Mouse (Mus musculus): Measurements from ENCODE around the gene Lzts3. TPM values are rescaled to one million over a fixed set of nuclear protein-coding genes. Genes with fewer than 3 reads are reported as not detected.

Lzts3 gene
- total and polyA plus RNA-seq, 3 experiments: 4.9 to 5.8 (median 5.1) TPM

GRCm38 (mm10) chr2:130677211-130677610 is 34.6 kb upstream of the Lzts3 start:
- Histone ChIP-seq H3K36me3 (ENCODE audit: control insufficient read depth, insufficient read depth, low read length) (no peaks in the 10 kb centered on the region), H3K27me3 (ENCODE audit: control insufficient read depth, insufficient read depth, low read length) (no peaks in the 10 kb centered on the region), H3K4me3 (no peak overlapping the region), H3K9ac (ENCODE audit: low read depth, low read length) (no peak overlapping the region), H3K27ac (no peak overlapping the region), H3K79me2 (replicated peaks; ENCODE audit: control insufficient read depth, insufficient read depth, low read length) (no peaks in the 10 kb centered on the region), H3K4me1 (ENCODE audit: control insufficient read depth, insufficient read depth, low read length) (no peaks in the 10 kb centered on the region)
- WGBS: 53% methylated on average over 10 of the region's 10 CpGs
- no peak for DNase-seq
- intact Hi-C loops (cut with DNase I): no loop called here
- no peak for TF ChIP-seq CTCF (IDR thresholded peaks at IDR 0.05)

GRCm38 (mm10) chr2:130667559-130667958 is 25.0 kb upstream of the Lzts3 start, which contains the start of gene Itpa:
Itpa (plus strand) TSS chr2:130667610.
- peaks cover 14% of the 10 kb centered on the region for H3K4me1 ChIP-seq (ENCODE audit: control insufficient read depth, insufficient read depth, low read length)
- peak within 1 kb of the TSS; percentile 90 for H3K27ac ChIP-seq
- no peaks in the 10 kb centered on the region for H3K36me3 ChIP-seq (ENCODE audit: control insufficient read depth, insufficient read depth, low read length)
- peak; percentile 87 to 91 for DNase-seq
- intact Hi-C loops (cut with DNase I): loop anchor here (10.0 kb wide), 1 partner anchor 243 kb away; the partner anchor contains the start of genes Pced1a and Vps16
- H3K9ac ChIP-seq (ENCODE audit: low read depth, low read length): peak within 1 kb of the TSS; percentile 81
- H3K27me3 ChIP-seq (ENCODE audit: control insufficient read depth, insufficient read depth, low read length): no peaks in the 10 kb centered on the region
- H3K4me3 ChIP-seq: peak within 1 kb of the TSS; percentile 60
- peak; percentile 71; the same call in 1 of the 2 replicates for TF ChIP-seq EP300 (IDR thresholded peaks at IDR 0.05; ENCODE audit: insufficient read depth, low read depth, low read length)
- TF ChIP-seq POLR2A (IDR thresholded peaks at IDR 0.05; ENCODE audit: insufficient read depth, low read depth, low read length): peak; percentile 87
- peak; percentile 68 for TF ChIP-seq CTCF (IDR thresholded peaks at IDR 0.05)
- 0% methylated on average over 31 of the region's 31 CpGs for WGBS
- H3K79me2 ChIP-seq (replicated peaks; ENCODE audit: control insufficient read depth, insufficient read depth, low read length): no peaks in the 10 kb centered on the region; the same call in none of the 2 replicates

GRCm38 (mm10) chr2:130664102-130664701 is 21.6 kb upstream of the Lzts3 start, which contains the start of gene Ddrgk1:
Ddrgk1 (minus strand) TSS chr2:130664659.
- TF ChIP-seq POLR2A (IDR thresholded peaks at IDR 0.05; ENCODE audit: insufficient read depth, low read depth, low read length) (peak; percentile 88), EP300 (IDR thresholded peaks at IDR 0.05; ENCODE audit: insufficient read depth, low read depth, low read length) (no peak), CTCF (IDR thresholded peaks at IDR 0.05) (peak; percentile 35)
- Histone ChIP-seq H3K79me2 (replicated peaks; ENCODE audit: control insufficient read depth, insufficient read depth, low read length) (no peaks in the 10 kb centered on the region; the same call in none of the 2 replicates), H3K36me3 (ENCODE audit: control insufficient read depth, insufficient read depth, low read length) (no peaks in the 10 kb centered on the region), H3K4me3 (peak within 1 kb of the TSS; percentile 80), H3K27ac (peak within 1 kb of the TSS; percentile 96), H3K4me1 (ENCODE audit: control insufficient read depth, insufficient read depth, low read length) (peaks cover 14% of the 10 kb centered on the region), H3K9ac (ENCODE audit: low read depth, low read length) (peak within 1 kb of the TSS; percentile 98), H3K27me3 (ENCODE audit: control insufficient read depth, insufficient read depth, low read length) (no peaks in the 10 kb centered on the region)
- intact Hi-C loops (cut with DNase I): loop anchor here (2.0 to 10.0 kb wide), 2 partner anchors 21 to 239 kb away; partner anchors contain the start of genes Lzts3, Pced1a and Vps16
- DNase-seq: peak; percentile 95 to 96
- under 1% methylated on average over 40 of the region's 40 CpGs for WGBS

DNA sequence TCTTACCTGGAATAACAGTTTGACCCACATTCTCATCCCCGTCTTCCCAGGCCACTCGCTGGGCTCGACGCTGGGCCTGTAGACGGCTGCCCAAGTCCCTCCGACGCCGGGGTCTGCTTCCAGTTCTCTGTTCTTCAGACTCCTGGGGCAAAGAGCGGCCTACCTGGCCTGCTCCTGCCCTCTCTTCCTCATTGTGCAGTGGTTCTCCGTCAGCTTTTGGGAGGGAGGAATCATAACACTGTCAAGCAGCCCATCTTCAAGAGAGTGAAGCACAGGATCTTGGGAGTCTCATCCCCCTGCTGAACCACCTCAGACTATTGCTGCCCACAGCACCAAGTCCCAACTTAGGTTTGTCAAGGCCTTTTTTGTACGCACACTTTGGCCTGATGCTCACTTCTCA is 20.7 kb upstream of the Lzts3 start:
- H3K27me3 ChIP-seq (ENCODE audit: control insufficient read depth, insufficient read depth, low read length): no peaks in the 10 kb centered on the region
- DNase-seq: no peak
- no peak overlapping the region for H3K9ac ChIP-seq (ENCODE audit: low read depth, low read length)
- WGBS: 89% methylated on average over 11 of the region's 11 CpGs
- intact Hi-C loops (cut with DNase I): loop anchor here (10.0 kb wide), 1 partner anchor 239 kb away; the partner anchor contains the start of genes Pced1a and Vps16
- H3K4me3 ChIP-seq: no peak overlapping the region; the same call in 1 of the 2 replicates
- no peaks in the 10 kb centered on the region for H3K36me3 ChIP-seq (ENCODE audit: control insufficient read depth, insufficient read depth, low read length)
- no peak overlapping the region for H3K27ac ChIP-seq
- H3K4me1 ChIP-seq (ENCODE audit: control insufficient read depth, insufficient read depth, low read length): peaks cover 13% of the 10 kb centered on the region
- H3K79me2 ChIP-seq (replicated peaks; ENCODE audit: control insufficient read depth, insufficient read depth, low read length): no peaks in the 10 kb centered on the region; the same call in none of the 2 replicates
- TF ChIP-seq CTCF (IDR thresholded peaks at IDR 0.05): no peak
- no peak for TF ChIP-seq POLR2A (IDR thresholded peaks at IDR 0.05; ENCODE audit: insufficient read depth, low read depth, low read length)
- TF ChIP-seq EP300 (IDR thresholded peaks at IDR 0.05; ENCODE audit: insufficient read depth, low read depth, low read length): no peak

DNA sequence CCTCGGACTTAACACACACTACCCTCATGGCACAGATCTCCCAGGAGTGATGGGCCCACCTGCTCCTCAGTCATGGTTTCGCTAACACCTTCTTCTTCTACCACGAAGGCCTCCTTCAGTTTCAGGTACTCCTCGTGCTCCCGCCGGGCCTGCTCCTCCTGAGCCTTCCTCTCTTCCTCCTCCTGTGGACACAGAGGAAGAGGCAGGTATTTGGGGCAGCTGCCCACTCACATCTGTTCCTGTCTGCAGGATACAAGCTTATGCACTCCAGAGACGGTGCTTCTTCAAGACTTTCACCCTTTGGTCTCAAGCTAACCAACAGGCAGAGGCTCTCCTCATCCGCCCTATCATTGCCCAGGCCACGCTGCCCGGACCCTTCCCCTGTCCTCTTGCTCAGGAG is 15.9 kb upstream of the Lzts3 start:
- Histone ChIP-seq H3K4me3 (no peak overlapping the region), H3K27ac (no peak overlapping the region), H3K27me3 (ENCODE audit: control insufficient read depth, insufficient read depth, low read length) (no peaks in the 10 kb centered on the region), H3K9ac (ENCODE audit: low read depth, low read length) (no peak overlapping the region), H3K79me2 (replicated peaks; ENCODE audit: control insufficient read depth, insufficient read depth, low read length) (no peaks in the 10 kb centered on the region; the same call in 1 of the 2 replicates), H3K4me1 (ENCODE audit: control insufficient read depth, insufficient read depth, low read length) (peaks cover 1% of the 10 kb centered on the region; the same call in 1 of the 2 replicates), H3K36me3 (ENCODE audit: control insufficient read depth, insufficient read depth, low read length) (no peaks in the 10 kb centered on the region)
- TF ChIP-seq CTCF (IDR thresholded peaks at IDR 0.05) (no peak), EP300 (IDR thresholded peaks at IDR 0.05; ENCODE audit: insufficient read depth, low read depth, low read length) (no peak), POLR2A (IDR thresholded peaks at IDR 0.05; ENCODE audit: insufficient read depth, low read depth, low read length) (no peak)
- intact Hi-C loops (cut with DNase I): no loop called here
- WGBS: 95% methylated on average over 10 of the region's 10 CpGs
- DNase-seq: no peak

DNA sequence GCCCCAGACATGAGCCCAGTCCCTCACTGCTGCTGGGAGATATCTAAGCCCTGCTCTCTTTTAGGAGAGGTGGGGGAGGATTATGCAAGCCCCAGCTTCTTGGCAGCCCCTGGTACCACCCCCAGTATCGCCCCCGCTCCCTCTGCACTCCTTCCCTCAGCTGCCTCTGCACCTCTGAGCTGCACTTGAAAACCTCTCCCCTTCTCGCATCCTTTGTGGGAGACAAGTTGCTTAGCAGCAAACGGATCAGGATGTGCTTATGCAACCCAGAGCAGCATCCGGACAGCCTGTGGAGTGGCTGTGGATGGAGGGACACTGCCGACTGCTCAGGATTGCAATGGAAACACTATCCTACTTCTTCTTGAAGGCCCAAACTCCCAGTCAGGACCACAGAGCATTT is 14.9 kb upstream of the Lzts3 start:
- no peak for DNase-seq
- H3K79me2 ChIP-seq (replicated peaks; ENCODE audit: control insufficient read depth, insufficient read depth, low read length): no peaks in the 10 kb centered on the region
- no peaks in the 10 kb centered on the region for H3K27me3 ChIP-seq (ENCODE audit: control insufficient read depth, insufficient read depth, low read length)
- H3K36me3 ChIP-seq (ENCODE audit: control insufficient read depth, insufficient read depth, low read length): no peaks in the 10 kb centered on the region
- no peak overlapping the region for H3K4me3 ChIP-seq
- WGBS: 88% methylated on average over 6 of the region's 6 CpGs
- H3K27ac ChIP-seq: no peak overlapping the region
- H3K4me1 ChIP-seq (ENCODE audit: control insufficient read depth, insufficient read depth, low read length): no peaks in the 10 kb centered on the region
- no peak for TF ChIP-seq POLR2A (IDR thresholded peaks at IDR 0.05; ENCODE audit: insufficient read depth, low read depth, low read length)
- no peak for TF ChIP-seq EP300 (IDR thresholded peaks at IDR 0.05; ENCODE audit: insufficient read depth, low read depth, low read length)
- TF ChIP-seq CTCF (IDR thresholded peaks at IDR 0.05): no peak
- no peak overlapping the region for H3K9ac ChIP-seq (ENCODE audit: low read depth, low read length)
- intact Hi-C loops (cut with DNase I): no loop called here
